ENCODE assay signal across 8 mouse cellular contexts in genomic region chr7:30193013-30193412, GRCm38 (mm10). TPM values are rescaled to one million over a fixed set of nuclear protein-coding genes. Genes with fewer than 3 reads are reported as not detected.
A peak's percentile ranks its signal among the peaks of the same experiment; 100 is the strongest.
DNase-seq lines count a peak whose midpoint lies in the region; ATAC-seq and TF ChIP-seq lines count a peak whose summit lies in the region.

No protein-coding gene starts in this region.

- no peak for TF ChIP-seq POLR2A in lung, adult 2 months (IDR thresholded peaks at IDR 0.05; ENCODE audit: borderline replicate concordance, extremely low read depth, low read depth, low read length)
- no peak for TF ChIP-seq POLR2A in small intestine, adult 2 months (IDR thresholded peaks at IDR 0.05; ENCODE audit: low read depth, low read length)

- H3K4me1 ChIP-seq in lung, embryonic 16.5 days (replicated peaks; ENCODE audit: control insufficient read depth, insufficient read depth, low read length): peaks cover 17% of the 10 kb centered on the region
- H3K4me1 ChIP-seq in lung, adult 2 months (ENCODE audit: control insufficient read depth, insufficient read depth, low read length): peaks cover 4% of the 10 kb centered on the region; the same call in 1 of the 2 replicates
- peaks cover 20% of the 10 kb centered on the region for H3K4me1 ChIP-seq in embryonic facial prominence, embryonic 15.5 days
- H3K4me1 ChIP-seq in limb, embryonic 10.5 days: peaks cover 31% of the 10 kb centered on the region
- peaks cover 26% of the 10 kb centered on the region for H3K4me1 ChIP-seq in small intestine, adult 2 months (ENCODE audit: control insufficient read depth, insufficient read depth, insufficient read length, low read length)

- no peak for ATAC-seq in lung, embryonic 16.5 days (ENCODE audit: low read depth)
- no peak for ATAC-seq in embryonic facial prominence, embryonic 15.5 days (ENCODE audit: insufficient number of reproducible peaks, low FRiP score, low TSS enrichment, low read depth)

- peak overlapping the region; percentile 78 for H3K4me3 ChIP-seq in lung, embryonic 16.5 days (ENCODE audit: low read length)
- no peak overlapping the region for H3K4me3 ChIP-seq in lung, adult 2 months (replicated peaks; ENCODE audit: extremely low read depth, low read depth, low read length)
- peak overlapping the region; percentile 76 for H3K4me3 ChIP-seq in embryonic facial prominence, embryonic 15.5 days (replicated peaks)
- peak overlapping the region; percentile 88 for H3K4me3 ChIP-seq in limb, embryonic 10.5 days
- H3K4me3 ChIP-seq in small intestine, adult 2 months (ENCODE audit: low read depth, low read length): peak overlapping the region; percentile 86; the same call in 1 of the 2 replicates

- H3K36me3 ChIP-seq in lung, embryonic 16.5 days (ENCODE audit: control insufficient read depth, insufficient read depth, low read length): peaks cover 24% of the 10 kb centered on the region
- peaks cover 44% of the 10 kb centered on the region for H3K36me3 ChIP-seq in embryonic facial prominence, embryonic 15.5 days
- peaks cover 46% of the 10 kb centered on the region for H3K36me3 ChIP-seq in limb, embryonic 10.5 days
- H3K36me3 ChIP-seq in small intestine, adult 2 months (ENCODE audit: control insufficient read depth, insufficient read depth, low read length): peaks cover 40% of the 10 kb centered on the region

- TF ChIP-seq CTCF in lung, adult 2 months (IDR thresholded peaks at IDR 0.05; ENCODE audit: insufficient read depth, low read length): no peak
- TF ChIP-seq CTCF in small intestine, adult 2 months (IDR thresholded peaks at IDR 0.05; ENCODE audit: extremely low read depth, insufficient read length, insufficient replicate concordance, low read depth, low read length): no peak

- WGBS in lung, embryonic 16.5 days: 28% methylated on average over 9 of the region's 9 CpGs
- 48% methylated on average over 9 of the region's 9 CpGs for WGBS in lung, adult 2 months
- WGBS in embryonic facial prominence, embryonic 15.5 days: 19% methylated on average over 9 of the region's 9 CpGs
- 12% methylated on average over 9 of the region's 9 CpGs for WGBS in limb, embryonic 10.5 days
- WGBS in small intestine, adult 2 months: 70% methylated on average over 9 of the region's 9 CpGs

- H3K9ac ChIP-seq in lung, embryonic 16.5 days (ENCODE audit: low read length): peak overlapping the region; percentile 84
- peak overlapping the region; percentile 31; the same call in 1 of the 2 replicates for H3K9ac ChIP-seq in embryonic facial prominence, embryonic 15.5 days

- no peak overlapping the region for H3K27ac ChIP-seq in lung, embryonic 16.5 days (ENCODE audit: low read length)
- peak overlapping the region; percentile 68; the same call in 1 of the 2 replicates for H3K27ac ChIP-seq in embryonic facial prominence, embryonic 15.5 days (replicated peaks)
- peak overlapping the region; percentile 88; the same call in 1 of the 2 replicates for H3K27ac ChIP-seq in limb, embryonic 10.5 days
- no peak overlapping the region for H3K27ac ChIP-seq in small intestine, adult 2 months (ENCODE audit: insufficient read depth, low read depth, low read length)

- H3K4me2 ChIP-seq in lung, embryonic 16.5 days (ENCODE audit: low read depth, low read length): peak overlapping the region; percentile 66
- H3K4me2 ChIP-seq in embryonic facial prominence, embryonic 15.5 days (replicated peaks): peak overlapping the region; percentile 67

- H3K27me3 ChIP-seq in lung, embryonic 16.5 days (ENCODE audit: control insufficient read depth, insufficient read depth, low read depth, low read length): no peaks in the 10 kb centered on the region
- no peaks in the 10 kb centered on the region for H3K27me3 ChIP-seq in embryonic facial prominence, embryonic 15.5 days
- no peaks in the 10 kb centered on the region for H3K27me3 ChIP-seq in limb, embryonic 10.5 days (ENCODE audit: low read depth, poor library complexity, severe bottlenecking)
- H3K27me3 ChIP-seq in small intestine, adult 2 months (ENCODE audit: control insufficient read depth, insufficient read depth, low read length): no peaks in the 10 kb centered on the region

- no peak for DNase-seq in lung, adult 2 months
- DNase-seq in limb, embryonic 10.5 days (ENCODE audit: low spot score): no peak
- no peak for DNase-seq in frontal cortex, postnatal 14 days (ENCODE audit: low spot score in 2 of 2)
- no peak for DNase-seq in left cerebral cortex, adult 8-10 months (ENCODE audit: low spot score in 2 of 2)
- no peak for DNase-seq in cerebellum, adult 8-10 months

- no peaks in the 10 kb centered on the region for H3K9me3 ChIP-seq in lung, embryonic 16.5 days (ENCODE audit: control insufficient read depth, low read length)
- H3K9me3 ChIP-seq in embryonic facial prominence, embryonic 15.5 days (replicated peaks): no peaks in the 10 kb centered on the region
- H3K9me3 ChIP-seq in limb, embryonic 10.5 days (replicated peaks): no peaks in the 10 kb centered on the region

RNA-seq across cellular contexts. Expression of gene Capns1, which starts 5.6 kb away (rescaled TPM):
- 91.2 and 99.5 TPM in 2 replicates for polyA plus RNA-seq in lung, embryonic 16.5 days (2015; fragmentation: Nextera tagmentation; extraction: Ambion mirVana)
- polyA plus RNA-seq in lung, adult 2 months (2012; rRNA removed): 784 and 1,083 TPM in 2 replicates
- polyA plus RNA-seq in embryonic facial prominence, embryonic 15.5 days (2015; fragmentation: Nextera tagmentation; extraction: Ambion mirVana): 111 and 113 TPM in 2 replicates
- polyA plus RNA-seq in limb, embryonic 10.5 days (2016; fragmentation: Nextera tagmentation; extraction: Ambion mirVana): 57.6 and 66.5 TPM in 2 replicates
- 351 and 819 TPM in 2 replicates for polyA plus RNA-seq in small intestine, adult 2 months (2012; rRNA removed)
- 100 to 1,000 TPM; 173 to 205 (median 180) TPM for total RNA-seq in left cerebral cortex, adult 8-10 months (2022)

RNA-seq across cellular contexts. Expression of gene Cox7a1, which starts 9.1 kb away (rescaled TPM):
- polyA plus RNA-seq in lung, embryonic 16.5 days (2015; fragmentation: Nextera tagmentation; extraction: Ambion mirVana): 17.1 and 20.2 TPM in 2 replicates
- 14.1 and 42.3 TPM in 2 replicates for polyA plus RNA-seq in lung, adult 2 months (2012; rRNA removed)
- 6.4 and 6.5 TPM in 2 replicates for polyA plus RNA-seq in embryonic facial prominence, embryonic 15.5 days (2015; fragmentation: Nextera tagmentation; extraction: Ambion mirVana)
- polyA plus RNA-seq in limb, embryonic 10.5 days (2016; fragmentation: Nextera tagmentation; extraction: Ambion mirVana): 1.4 and 1.8 TPM in 2 replicates
- polyA plus RNA-seq in small intestine, adult 2 months (2012; rRNA removed): 47.5 and 165 TPM in 2 replicates
- 1 to 10 TPM; 3.7 to 9.1 (median 5.7) TPM for total RNA-seq in left cerebral cortex, adult 8-10 months (2022)

RNA-seq across cellular contexts. Expression of gene Zfp146, which starts 23.5 kb away (rescaled TPM):
- 13.7 and 14.8 TPM in 2 replicates for polyA plus RNA-seq in lung, embryonic 16.5 days (2015; fragmentation: Nextera tagmentation; extraction: Ambion mirVana)
- polyA plus RNA-seq in lung, adult 2 months (2012; rRNA removed): 9.5 and 14.8 TPM in 2 replicates
- 13.6 and 17.7 TPM in 2 replicates for polyA plus RNA-seq in embryonic facial prominence, embryonic 15.5 days (2015; fragmentation: Nextera tagmentation; extraction: Ambion mirVana)
- polyA plus RNA-seq in limb, embryonic 10.5 days (2016; fragmentation: Nextera tagmentation; extraction: Ambion mirVana): 14.8 and 19.6 TPM in 2 replicates
- 2.6 and 3.0 TPM in 2 replicates for polyA plus RNA-seq in small intestine, adult 2 months (2012; rRNA removed)
- total RNA-seq in left cerebral cortex, adult 8-10 months (2022): 10 to 100 TPM; 45.6 to 47.7 (median 46.7) TPM

RNA-seq across cellular contexts. Expression of gene Polr2i, which starts 38.7 kb away (rescaled TPM):
- polyA plus RNA-seq in lung, embryonic 16.5 days (2015; fragmentation: Nextera tagmentation; extraction: Ambion mirVana): 146 and 152 TPM in 2 replicates
- 95.6 and 110 TPM in 2 replicates for polyA plus RNA-seq in lung, adult 2 months (2012; rRNA removed)
- 155 and 160 TPM in 2 replicates for polyA plus RNA-seq in embryonic facial prominence, embryonic 15.5 days (2015; fragmentation: Nextera tagmentation; extraction: Ambion mirVana)
- 170 and 175 TPM in 2 replicates for polyA plus RNA-seq in limb, embryonic 10.5 days (2016; fragmentation: Nextera tagmentation; extraction: Ambion mirVana)
- 59.2 and 86.9 TPM in 2 replicates for polyA plus RNA-seq in small intestine, adult 2 months (2012; rRNA removed)
- 10 to 100 TPM; 56.6 to 66.4 (median 60.7) TPM for total RNA-seq in left cerebral cortex, adult 8-10 months (2022)

RNA-seq across cellular contexts. Expression of gene Tbcb, which starts 39.1 kb away (rescaled TPM):
- polyA plus RNA-seq in lung, embryonic 16.5 days (2015; fragmentation: Nextera tagmentation; extraction: Ambion mirVana): 156 and 161 TPM in 2 replicates
- polyA plus RNA-seq in lung, adult 2 months (2012; rRNA removed): 38.4 and 41.6 TPM in 2 replicates
- 172 and 177 TPM in 2 replicates for polyA plus RNA-seq in embryonic facial prominence, embryonic 15.5 days (2015; fragmentation: Nextera tagmentation; extraction: Ambion mirVana)
- 261 and 262 TPM in 2 replicates for polyA plus RNA-seq in limb, embryonic 10.5 days (2016; fragmentation: Nextera tagmentation; extraction: Ambion mirVana)
- 24.6 and 45.2 TPM in 2 replicates for polyA plus RNA-seq in small intestine, adult 2 months (2012; rRNA removed)
- 100 to 1,000 TPM; 119 to 124 (median 122) TPM for total RNA-seq in left cerebral cortex, adult 8-10 months (2022)

Comparison
In these comparisons a context has a peak if more than half of its experiments do, and no peak if none do; other contexts are left out.
1. H3K27ac ChIP-seq: peak in embryonic facial prominence, embryonic 15.5 days (single experiment) and limb, embryonic 10.5 days (single experiment); none in lung, embryonic 16.5 days (single experiment) and small intestine, adult 2 months (single experiment).